Comparison of ENCODE assay signal across 21 mouse cellular contexts in genomic region chrX:145371839-145372238, GRCm38 (mm10). TPM values are rescaled to one million over a fixed set of nuclear protein-coding genes. Genes with fewer than 3 reads are reported as not detected.
A peak's percentile ranks its signal among the peaks of the same experiment; 100 is the strongest.
DNase-seq lines count a peak whose midpoint lies in the region; ATAC-seq and TF ChIP-seq lines count a peak whose summit lies in the region.
"Had no signal": no experiment of that assay in that cellular context is flagged by ENCODE, and none has a peak within 500 bp of the region (broad histone marks: within the 10 kb centered on the region; RNA-seq: fewer than 3 reads in every experiment).

No protein-coding gene starts in this region.

- H3K4me2 ChIP-seq in liver, embryonic 13.5 days = no peak overlapping the region
- H3K4me2 ChIP-seq: embryonic facial prominence, embryonic 15.5 days; forebrain, embryonic 15.5 days; heart, embryonic 11.5 days; heart, embryonic 15.5 days; hindbrain, embryonic 13.5 days had no signal

- no peak for TF ChIP-seq POLR2A in MEL (IDR thresholded peaks at IDR 0.05; ENCODE audit: control insufficient read depth in 1 of 2, insufficient read depth in 1 of 2, low read depth in 1 of 2, low read length in 2 of 2, poor library complexity in 1 of 2)
- TF ChIP-seq POLR2A in cerebellum, adult 2 months (IDR thresholded peaks at IDR 0.05; ENCODE audit: borderline replicate concordance, insufficient read depth, low read length) = no peak

- TF ChIP-seq EP300 in MEL (IDR thresholded peaks at IDR 0.05; ENCODE audit: low read depth in 1 of 2, low read length in 2 of 2) = peak in 1 of 2 experiments; percentile 47; a peak in 1 of 4 replicates

- peak; percentile 49 for DNase-seq in MEL (ENCODE audit: low read depth, low spot score)
- DNase-seq in c-Kit-positive CD71-positive TER-119-positive erythroid progenitor cells, embryonic 14.5 days (ENCODE audit: low spot score) = peak; percentile 4
- DNase-seq in liver, embryonic 13.5 days = no peak
- no peak for DNase-seq in left cerebral cortex, postnatal 4 days
- DNase-seq in kidney, postnatal 25 days = no peak
- DNase-seq in cerebellum, adult 2 months = no peak
- DNase-seq: adrenal gland, adult 2 months; adrenal gland, postnatal 36 days; cerebellum, adult 11-12 months; cerebellum, adult 9-11 months; cerebellum, postnatal 36 days; heart, adult 18-20 months; heart, postnatal 14 days had no signal

- peak; percentile 73 for ATAC-seq in liver, embryonic 13.5 days (ENCODE audit: low read depth)
- peak; percentile 80 for ATAC-seq in megakaryocyte progenitor cell, adult 5-6 weeks (replicated peaks; ENCODE audit: poor library complexity)
- ATAC-seq: forebrain, embryonic 15.5 days; hindbrain, postnatal 0 days had no signal

- H3K27ac ChIP-seq in MEL (ENCODE audit: control insufficient read depth, low read depth, low read length) = no peak overlapping the region
- H3K27ac ChIP-seq in liver, embryonic 13.5 days = no peak overlapping the region
- no peak overlapping the region for H3K27ac ChIP-seq in cerebellum, adult 2 months (ENCODE audit: insufficient read depth, low read length)
- H3K27ac ChIP-seq: embryonic facial prominence, embryonic 15.5 days; forebrain, embryonic 15.5 days; heart, embryonic 15.5 days; hindbrain, embryonic 13.5 days; hindbrain, postnatal 0 days had no signal

- H3K4me3 ChIP-seq in MEL (ENCODE audit: control insufficient read depth in 1 of 2, insufficient read depth in 1 of 2, low read depth in 2 of 2, low read length in 2 of 2) = no peak overlapping the region
- no peak overlapping the region for H3K4me3 ChIP-seq in liver, embryonic 13.5 days (replicated peaks)
- no peak overlapping the region for H3K4me3 ChIP-seq in cerebellum, adult 2 months (replicated peaks; ENCODE audit: insufficient read depth, low read depth, low read length)
- H3K4me3 ChIP-seq: embryonic facial prominence, embryonic 15.5 days; forebrain, embryonic 15.5 days; heart, embryonic 15.5 days; hindbrain, embryonic 13.5 days had no signal

- no peaks in the 10 kb centered on the region for H3K79me2 ChIP-seq in MEL (ENCODE audit: control insufficient read depth, insufficient read depth, low read length, poor library complexity)

- no peak overlapping the region for H3K9ac ChIP-seq in MEL (ENCODE audit: control insufficient read depth, low read depth, low read length, poor library complexity, severe bottlenecking)
- H3K9ac ChIP-seq in liver, embryonic 13.5 days = no peak overlapping the region
- H3K9ac ChIP-seq: embryonic facial prominence, embryonic 15.5 days; forebrain, embryonic 15.5 days; heart, embryonic 15.5 days; hindbrain, embryonic 13.5 days had no signal

- TF ChIP-seq CTCF in MEL (IDR thresholded peaks at IDR 0.05 in 2 of 3, conservative IDR thresholded peaks at IDR 0.05 in 1 of 3; ENCODE audit: control insufficient read depth in 1 of 3, insufficient read depth in 1 of 3, low read depth in 2 of 3, low read length in 3 of 3, poor library complexity in 1 of 3, severe bottlenecking in 1 of 3) = no peak
- TF ChIP-seq CTCF in cerebellum, adult 2 months (IDR thresholded peaks at IDR 0.05; ENCODE audit: borderline replicate concordance, insufficient read depth, low read depth, low read length) = no peak

- no peaks in the 10 kb centered on the region for H3K4me1 ChIP-seq in MEL (ENCODE audit: control insufficient read depth in 1 of 2, insufficient read depth in 2 of 2, low read length in 2 of 2)
- H3K4me1 ChIP-seq in liver, embryonic 13.5 days (replicated peaks) = peaks cover 10% of the 10 kb centered on the region; the same call in 1 of the 2 replicates
- no peaks in the 10 kb centered on the region for H3K4me1 ChIP-seq in cerebellum, adult 2 months (ENCODE audit: control insufficient read depth, insufficient read depth, low read length)
- H3K4me1 ChIP-seq: embryonic facial prominence, embryonic 15.5 days; forebrain, embryonic 15.5 days; heart, embryonic 15.5 days; hindbrain, embryonic 13.5 days had no signal

- H3K9me3 ChIP-seq in MEL (replicated peaks; ENCODE audit: insufficient read depth, low read length) = no peaks in the 10 kb centered on the region
- no peaks in the 10 kb centered on the region for H3K9me3 ChIP-seq in liver, embryonic 13.5 days (replicated peaks)
- H3K9me3 ChIP-seq: embryonic facial prominence, embryonic 15.5 days; forebrain, embryonic 15.5 days; heart, embryonic 15.5 days; hindbrain, embryonic 13.5 days had no signal

- no peaks in the 10 kb centered on the region for H3K27me3 ChIP-seq in MEL (ENCODE audit: control insufficient read depth in 1 of 2, insufficient read depth in 2 of 2, low read length in 2 of 2)
- H3K27me3 ChIP-seq in liver, embryonic 13.5 days = no peaks in the 10 kb centered on the region
- H3K27me3 ChIP-seq in cerebellum, adult 2 months (ENCODE audit: control insufficient read depth, insufficient read depth, low read length) = no peaks in the 10 kb centered on the region
- H3K27me3 ChIP-seq: embryonic facial prominence, embryonic 15.5 days; forebrain, embryonic 15.5 days; heart, embryonic 15.5 days; hindbrain, embryonic 13.5 days had no signal

- TF ChIP-seq RAD21 in MEL (IDR thresholded peaks at IDR 0.05; ENCODE audit: low read depth, low read length) = no peak

- 0 out of 4 replicates have a peak, but pooled peaks cover 0 to 3% of the 10 kb centered on the region in 2 experiments for H3K36me3 ChIP-seq in MEL (ENCODE audit: control insufficient read depth in 1 of 2, insufficient read depth in 2 of 2, low read length in 2 of 2)
- H3K36me3 ChIP-seq in liver, embryonic 13.5 days = no peaks in the 10 kb centered on the region
- H3K36me3 ChIP-seq: embryonic facial prominence, embryonic 15.5 days; forebrain, embryonic 15.5 days; heart, embryonic 15.5 days; hindbrain, embryonic 13.5 days had no signal

- intact Hi-C loops in left cerebral cortex, postnatal 4 days (cut with DNase I) = no loop called here

- WGBS in liver, embryonic 13.5 days (ENCODE audit: insufficient replicate concordance) = 19% methylated on average over 5 of the region's 5 CpGs
- 81% methylated on average over 5 of the region's 5 CpGs for WGBS in cerebellum, adult 2 months

TF ChIP-seq in MEL, 35 proteins besides CTCF, POLR2A, EP300 and RAD21 (continues in another document):
- TF ChIP-seq KAT2A (conservative IDR thresholded peaks at IDR 0.05; ENCODE audit: low read depth, low read length) (no peak), SMC3 (IDR thresholded peaks at IDR 0.05; ENCODE audit: low read depth, low read length) (no peak), GATA1 (IDR thresholded peaks at IDR 0.05; ENCODE audit: low read depth, low read length) (peak; percentile 64), USF2 (IDR thresholded peaks at IDR 0.05; ENCODE audit: borderline replicate concordance in 1 of 2, insufficient read depth in 1 of 2, low read depth in 1 of 2, low read length in 2 of 2) (no peak), SIN3A (IDR thresholded peaks at IDR 0.05; ENCODE audit: low read length) (peak; percentile 47), CHD2 (IDR thresholded peaks at IDR 0.05; ENCODE audit: low read length) (no peak), USF1 (IDR thresholded peaks at IDR 0.05; ENCODE audit: low read depth, low read length) (no peak), NELFE (IDR thresholded peaks at IDR 0.05; ENCODE audit: low read depth, low read length) (no peak), CHD1 (IDR thresholded peaks at IDR 0.05; ENCODE audit: low read depth, low read length) (no peak), ZKSCAN1 (IDR thresholded peaks at IDR 0.05; ENCODE audit: low read depth, low read length) (no peak), MXI1 (IDR thresholded peaks at IDR 0.05; ENCODE audit: low read depth, low read length) (peak; percentile 32; the same call in 1 of the 2 replicates), ETS1 (IDR thresholded peaks at IDR 0.05; ENCODE audit: low read depth, low read length) (0 out of 2 replicates have a peak, but pooled peaks have one; percentile 33), MAZ (IDR thresholded peaks at IDR 0.05; ENCODE audit: low read depth, low read length) (no peak), TBP (IDR thresholded peaks at IDR 0.05; ENCODE audit: low read depth, low read length) (no peak), ELF1 (IDR thresholded peaks at IDR 0.05; ENCODE audit: low read depth, low read length) (no peak), BHLHE40 (IDR thresholded peaks at IDR 0.05; ENCODE audit: borderline replicate concordance, low read depth, low read length) (0 out of 2 replicates have a peak, but pooled peaks have one; percentile 16), HCFC1 (IDR thresholded peaks at IDR 0.05; ENCODE audit: low read depth, low read length) (no peak), MAX (IDR thresholded peaks at IDR 0.05; ENCODE audit: low read length) (peak; percentile 48; the same call in 1 of the 2 replicates), UBTF (IDR thresholded peaks at IDR 0.05; ENCODE audit: borderline replicate concordance, insufficient read depth, low read depth, low read length) (no peak), RCOR1 (IDR thresholded peaks at IDR 0.05; ENCODE audit: low read depth, low read length) (peak; percentile 61), TAL1 (IDR thresholded peaks at IDR 0.05; ENCODE audit: low read length) (no peak), GABPA (IDR thresholded peaks at IDR 0.05; ENCODE audit: low read depth, low read length) (no peak), POLR2AphosphoS2 (IDR thresholded peaks at IDR 0.05; ENCODE audit: low read length) (no peak), MAFK (IDR thresholded peaks at IDR 0.05; ENCODE audit: borderline replicate concordance, low read depth, low read length) (no peak), MEF2A (IDR thresholded peaks at IDR 0.05; ENCODE audit: extremely low read depth, insufficient replicate concordance, low read depth, low read length, poor library complexity, severe bottlenecking) (no peak), NRF1 (IDR thresholded peaks at IDR 0.05; ENCODE audit: insufficient read depth, low read depth, low read length, poor library complexity, severe bottlenecking) (no peak), MYB (IDR thresholded peaks at IDR 0.05; ENCODE audit: low read depth, low read length) (no peak), MYC (IDR thresholded peaks at IDR 0.05; ENCODE audit: low read depth, low read length) (no peak), TCF12 (IDR thresholded peaks at IDR 0.05; ENCODE audit: low read depth, low read length) (peak; percentile 50), ZMIZ1 (IDR thresholded peaks at IDR 0.05; ENCODE audit: low read depth, low read length) (no peak)

RNA-seq across cellular contexts. Expression of gene Lhfpl1, which starts 22.9 kb away (rescaled TPM):
- total RNA-seq in MEL (2012; rRNA removed) = not detected in 2 replicates
- not detected for polyA plus RNA-seq in MEL (2012; ENCODE audit: insufficient read depth in 1 of 2, insufficient read length in 2 of 2, low read depth in 1 of 2, low replicate concordance in 2 of 2, missing spikeins in 1 of 2)
- polyA plus RNA-seq in liver, embryonic 13.5 days (2015; fragmentation: Nextera tagmentation; extraction: Ambion mirVana) = 0.10 and 0.19 TPM in 2 replicates
- total RNA-seq in megakaryocyte progenitor cell, adult 5-6 weeks (2015) = not detected in 2 replicates
- total RNA-seq in megakaryocyte progenitor cell, adult 5-6 weeks (2017) = not detected in 2 replicates
- under 1 TPM in 1 of 2 experiments, not detected in 1; 0.36 TPM for total RNA-seq in left cerebral cortex, postnatal 4 days (2021)
- polyA plus RNA-seq in cerebellum, adult 2 months (2012; rRNA removed) = 0.32 and 0.62 TPM in 2 replicates
- total RNA-seq: adrenal gland, adult 2 months; adrenal gland, postnatal 36 days; heart, adult 18-20 months; heart, postnatal 14 days; hematopoietic stem cell, adult 5-6 weeks; hindbrain, postnatal 0 days had no signal
- polyA plus RNA-seq: adrenal gland, adult 2 months; forebrain, embryonic 15.5 days; heart, embryonic 15.5 days had no signal

Comparison
In these comparisons a context has a peak if more than half of its experiments do, and no peak if none do; other contexts are left out.
1. DNase-seq: peak in MEL (single experiment) and c-Kit-positive CD71-positive TER-119-positive erythroid progenitor cells, embryonic 14.5 days (single experiment); none in liver, embryonic 13.5 days (single experiment), left cerebral cortex, postnatal 4 days (single experiment), kidney, postnatal 25 days (0 of 2) and cerebellum, adult 2 months (0 of 2).